In the genomic region with DNA sequence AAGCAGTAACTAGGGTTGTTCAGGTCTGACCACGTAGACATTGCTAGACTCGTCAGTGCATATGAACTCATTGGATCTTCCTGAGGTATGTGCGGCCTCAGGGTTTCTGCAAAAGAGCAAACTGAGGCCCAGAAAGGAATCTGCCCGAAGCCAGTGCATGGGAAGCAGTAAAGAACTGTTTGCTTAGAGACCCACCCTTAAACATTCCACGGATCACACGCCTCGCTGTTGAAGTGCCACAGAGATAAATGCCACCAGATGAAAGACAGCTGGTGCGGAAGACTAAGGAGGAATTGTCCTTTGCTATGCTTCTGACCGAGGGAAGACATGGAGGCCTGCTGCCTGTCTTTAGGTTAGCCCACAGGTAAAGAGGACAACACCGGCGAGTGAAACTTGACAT, we compare ENCODE assay signal across 20 mouse cellular contexts.
"Had no signal": no experiment of that assay in that cellular context is flagged by ENCODE, and none has a peak within 500 bp of the region (broad histone marks: within the 10 kb centered on the region; RNA-seq: fewer than 3 reads in every experiment).

No protein-coding gene starts in this region.

- H3K4me2 ChIP-seq: kidney, embryonic 15.5 days; liver, embryonic 13.5 days; lung, embryonic 15.5 days; midbrain, embryonic 13.5 days; neural tube, embryonic 13.5 days had no signal

- DNase-seq: kidney, adult 8-10 months; kidney, postnatal 10 days; kidney, postnatal 36 days; layer of hippocampus, postnatal 36 days; liver, embryonic 13.5 days; lung, postnatal 10 days; thymus, adult 2 months; thymus, postnatal 14 days; thymus, postnatal 4 days had no signal

- H3K36me3 ChIP-seq: kidney, embryonic 15.5 days; liver, embryonic 13.5 days; lung, embryonic 15.5 days; midbrain, embryonic 10.5 days; midbrain, embryonic 13.5 days; neural tube, embryonic 13.5 days had no signal

- ATAC-seq: midbrain, embryonic 16.5 days had no signal

- H3K9ac ChIP-seq: kidney, embryonic 15.5 days; liver, embryonic 13.5 days; lung, embryonic 15.5 days; midbrain, embryonic 13.5 days; neural tube, embryonic 13.5 days had no signal

- H3K9me3 ChIP-seq: kidney, embryonic 15.5 days; liver, embryonic 13.5 days; lung, embryonic 15.5 days; megakaryocyte, embryonic 14.5 days; midbrain, embryonic 10.5 days; midbrain, embryonic 13.5 days; neural tube, embryonic 13.5 days had no signal

- H3K27me3 ChIP-seq: kidney, embryonic 15.5 days; liver, embryonic 13.5 days; lung, embryonic 15.5 days; megakaryocyte, embryonic 14.5 days; midbrain, embryonic 13.5 days; neural tube, embryonic 13.5 days had no signal

- H3K27ac ChIP-seq: kidney, embryonic 15.5 days; left cerebral cortex, adult 2 months; liver, embryonic 13.5 days; lung, embryonic 15.5 days; macrophage; midbrain, embryonic 10.5 days; midbrain, embryonic 13.5 days; neural tube, embryonic 13.5 days; stomach, postnatal 0 days had no signal

- H3K4me3 ChIP-seq: kidney, embryonic 15.5 days; left cerebral cortex, adult 2 months; liver, embryonic 13.5 days; lung, embryonic 15.5 days; megakaryocyte, embryonic 14.5 days; midbrain, embryonic 10.5 days; midbrain, embryonic 13.5 days; myocyte; neural tube, embryonic 13.5 days had no signal

- H3K4me1 ChIP-seq: kidney, embryonic 15.5 days; liver, embryonic 13.5 days; megakaryocyte, embryonic 14.5 days; midbrain, embryonic 13.5 days; neural tube, embryonic 13.5 days had no signal
